Mouse (Mus musculus): ENCODE measurements around the gene Greb1.

GRCm38 (mm10) chr12:16828505-16828904 lies 27.8 kb upstream of the Greb1 start:
- TF ChIP-seq MAX (IDR thresholded peaks at IDR 0.05; ENCODE audit: low read depth) (no peak), POLR2AphosphoS2 (IDR thresholded peaks at IDR 0.05; ENCODE audit: insufficient read length, low read depth) (no peak), POLR2A (IDR thresholded peaks at IDR 0.05; ENCODE audit: insufficient read length, low read depth) (no peak), MYOD1 (IDR thresholded peaks at IDR 0.05; ENCODE audit: control insufficient read depth in 1 of 3, insufficient read length in 2 of 3, low read depth in 2 of 3) (no peak), E2F4 (IDR thresholded peaks at IDR 0.05; ENCODE audit: insufficient read depth) (no peak), SRF (IDR thresholded peaks at IDR 0.05; ENCODE audit: control insufficient read depth, insufficient read length, low read depth) (no peak)

Measured in myocyte (in vitro differentiated cells).